Mouse (Mus musculus): Measurements from ENCODE around the gene Gzmd. TPM values are rescaled to one million over a fixed set of nuclear protein-coding genes. Genes with fewer than 3 reads are reported as not detected.
"Not testable (repeated sequence)": the region's sequence is repeated elsewhere in the genome, so short reads cannot be mapped to it uniquely, and the experiment has no call there.

The Gzmd gene
- polyA plus RNA-seq (2012; rRNA removed), result not detected in 2 replicates

- not testable (repeated sequence) for DNase-seq (ENCODE audit: low read depth)
These were observed at the start of gene Gzmd for GRCm38 (mm10) chr14:56132508-56132907. Gene Gzmd (minus strand): TSS chr14:56132608.

- peak; percentile 68 for TF ChIP-seq CTCF (IDR thresholded peaks at IDR 0.05; ENCODE audit: borderline replicate concordance, extremely low read depth, insufficient read depth, insufficient read length)
- DNase-seq (ENCODE audit: low read depth), result peak; percentile 55
These were observed 45.2 kb upstream of the Gzmd start for GRCm38 (mm10) chr14:56177651-56178050.

GRCm38 (mm10) chr14:56174499-56174898 lies 42.1 kb upstream of the Gzmd start, which contains the start of gene Gzmn:
Gene Gzmn (minus strand): TSS chr14:56174599.
- no peak for DNase-seq (ENCODE audit: low read depth)
- TF ChIP-seq POLR2A (IDR thresholded peaks at IDR 0.05; ENCODE audit: borderline replicate concordance, extremely low read depth, insufficient read depth, insufficient read length, poor library complexity, severe bottlenecking), result no peak
- no peak for TF ChIP-seq CTCF (IDR thresholded peaks at IDR 0.05; ENCODE audit: borderline replicate concordance, extremely low read depth, insufficient read depth, insufficient read length)

GRCm38 (mm10) chr14:56173396-56173795 lies 41.0 kb upstream of the Gzmd start:
- no peak for TF ChIP-seq CTCF (IDR thresholded peaks at IDR 0.05; ENCODE audit: borderline replicate concordance, extremely low read depth, insufficient read depth, insufficient read length)
- no peak for TF ChIP-seq POLR2A (IDR thresholded peaks at IDR 0.05; ENCODE audit: borderline replicate concordance, extremely low read depth, insufficient read depth, insufficient read length, poor library complexity, severe bottlenecking)
- no peak for DNase-seq (ENCODE audit: low read depth)

- no peak for TF ChIP-seq CTCF (IDR thresholded peaks at IDR 0.05; ENCODE audit: borderline replicate concordance, extremely low read depth, insufficient read depth, insufficient read length)
- no peak for TF ChIP-seq POLR2A (IDR thresholded peaks at IDR 0.05; ENCODE audit: borderline replicate concordance, extremely low read depth, insufficient read depth, insufficient read length, poor library complexity, severe bottlenecking)
- DNase-seq (ENCODE audit: low read depth), result no peak
These were observed 40.3 kb upstream of the Gzmd start for GRCm38 (mm10) chr14:56172744-56173143.

- TF ChIP-seq POLR2A (IDR thresholded peaks at IDR 0.05; ENCODE audit: borderline replicate concordance, extremely low read depth, insufficient read depth, insufficient read length, poor library complexity, severe bottlenecking) (no peak), CTCF (IDR thresholded peaks at IDR 0.05; ENCODE audit: borderline replicate concordance, extremely low read depth, insufficient read depth, insufficient read length) (no peak)
- no peak for DNase-seq (ENCODE audit: low read depth)
These were observed 35.6 kb upstream of the Gzmd start for GRCm38 (mm10) chr14:56168009-56168408.

- TF ChIP-seq CTCF (IDR thresholded peaks at IDR 0.05; ENCODE audit: borderline replicate concordance, extremely low read depth, insufficient read depth, insufficient read length) (no peak), POLR2A (IDR thresholded peaks at IDR 0.05; ENCODE audit: borderline replicate concordance, extremely low read depth, insufficient read depth, insufficient read length, poor library complexity, severe bottlenecking) (no peak)
These were observed 29.7 kb upstream of the Gzmd start for GRCm38 (mm10) chr14:56162109-56162508.

GRCm38 (mm10) chr14:56159479-56159878 lies 27.1 kb upstream of the Gzmd start, which contains the start of gene Gzmg:
Gene Gzmg (minus strand): TSS chr14:56159579.
- DNase-seq (ENCODE audit: low read depth), result not testable (repeated sequence)

More at GRCm38 (mm10) chr14:56162109-56162508, 29.7 kb upstream of the Gzmd start:
- DNase-seq (ENCODE audit: low read depth), result peak; percentile 1

- peak; percentile 29; the same call in 1 of the 2 replicates for TF ChIP-seq CTCF (IDR thresholded peaks at IDR 0.05; ENCODE audit: borderline replicate concordance, extremely low read depth, insufficient read depth, insufficient read length)
- TF ChIP-seq POLR2A (IDR thresholded peaks at IDR 0.05; ENCODE audit: borderline replicate concordance, extremely low read depth, insufficient read depth, insufficient read length, poor library complexity, severe bottlenecking), result no peak
- no peak for DNase-seq (ENCODE audit: low read depth)
These were observed 22.9 kb upstream of the Gzmd start for GRCm38 (mm10) chr14:56155340-56155739.

- DNase-seq (ENCODE audit: low read depth), result peak; percentile 16
These were observed 1.3 kb upstream of the Gzmd start for GRCm38 (mm10) chr14:56133675-56134074.

- DNase-seq (ENCODE audit: low read depth), result no peak
- no peak for TF ChIP-seq POLR2A (IDR thresholded peaks at IDR 0.05; ENCODE audit: borderline replicate concordance, extremely low read depth, insufficient read depth, insufficient read length, poor library complexity, severe bottlenecking)
- peak; percentile 34; the same call in 1 of the 2 replicates for TF ChIP-seq CTCF (IDR thresholded peaks at IDR 0.05; ENCODE audit: borderline replicate concordance, extremely low read depth, insufficient read depth, insufficient read length)
These were observed 4.1 kb downstream of the Gzmd start for GRCm38 (mm10) chr14:56128341-56128740.

- no peak for TF ChIP-seq POLR2A (IDR thresholded peaks at IDR 0.05; ENCODE audit: borderline replicate concordance, extremely low read depth, insufficient read depth, insufficient read length, poor library complexity, severe bottlenecking)
- no peak for TF ChIP-seq CTCF (IDR thresholded peaks at IDR 0.05; ENCODE audit: borderline replicate concordance, extremely low read depth, insufficient read depth, insufficient read length)
- DNase-seq (ENCODE audit: low read depth), result no peak
These were observed 8.9 kb downstream of the Gzmd start for GRCm38 (mm10) chr14:56123516-56123915.

- TF ChIP-seq CTCF (IDR thresholded peaks at IDR 0.05; ENCODE audit: borderline replicate concordance, extremely low read depth, insufficient read depth, insufficient read length) (no peak), POLR2A (IDR thresholded peaks at IDR 0.05; ENCODE audit: borderline replicate concordance, extremely low read depth, insufficient read depth, insufficient read length, poor library complexity, severe bottlenecking) (no peak)
These were observed 11.9 kb downstream of the Gzmd start, which contains the start of gene Gzme for GRCm38 (mm10) chr14:56120525-56120924. Gene Gzme (minus strand): TSS chr14:56120625.

GRCm38 (mm10) chr14:56115531-56116310 lies 16.7 kb downstream of the Gzmd start:
- not testable (repeated sequence) for DNase-seq (ENCODE audit: low read depth)

More at GRCm38 (mm10) chr14:56120525-56120924, 11.9 kb downstream of the Gzmd start, which contains the start of gene Gzme:
- no peak for DNase-seq (ENCODE audit: low read depth)

Measured in brain, embryonic 14.5 days (tissue).